In the genomic region with DNA sequence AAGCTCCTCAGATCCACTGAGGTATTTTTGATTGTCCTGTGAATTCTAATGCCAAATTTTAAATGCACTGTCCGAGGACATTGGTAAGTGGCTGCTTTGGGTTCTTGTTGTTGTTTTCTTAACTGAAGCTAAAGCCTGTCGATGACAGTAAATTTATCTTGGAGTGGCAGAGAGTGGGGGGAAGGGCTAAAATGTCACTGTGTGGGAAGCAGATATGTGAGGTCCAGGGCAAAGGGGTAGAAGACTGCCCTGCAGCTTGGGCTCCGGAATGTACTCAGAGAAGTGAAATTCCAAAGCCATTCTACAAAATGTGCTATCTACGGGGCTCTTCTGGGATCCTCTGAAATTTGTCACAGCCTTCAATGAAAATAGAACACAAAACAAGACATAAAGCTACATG, we compare ENCODE assay signal across 22 mouse cellular contexts.
DNase-seq lines count a peak whose midpoint lies in the region; ATAC-seq lines count a peak whose summit lies in the region.
"Had no signal": no experiment of that assay in that cellular context is flagged by ENCODE, and none has a peak within 500 bp of the region (broad histone marks: within the 10 kb centered on the region; RNA-seq: fewer than 3 reads in every experiment).

No protein-coding gene starts in this region.

- H3K9me3 ChIP-seq in heart, embryonic 11.5 days (replicated peaks; ENCODE audit: control insufficient read depth, low read length): no peaks in the 10 kb centered on the region
- H3K9me3 ChIP-seq in intestine, embryonic 16.5 days (ENCODE audit: control insufficient read depth, low read length): no peaks in the 10 kb centered on the region
- no peaks in the 10 kb centered on the region for H3K9me3 ChIP-seq in liver, embryonic 16.5 days (replicated peaks; ENCODE audit: control insufficient read depth, low read length)
- no peaks in the 10 kb centered on the region for H3K9me3 ChIP-seq in forebrain, embryonic 10.5 days
- H3K9me3 ChIP-seq: embryonic facial prominence, embryonic 13.5 days; forebrain, embryonic 12.5 days; hindbrain, embryonic 13.5 days; limb, embryonic 12.5 days; midbrain, embryonic 12.5 days had no signal

- DNase-seq in heart, postnatal 4 days: no peak
- DNase-seq in c-Kit-positive CD71-positive TER-119-negative erythroid progenitor cells, embryonic 14.5 days (ENCODE audit: low read depth): peak; percentile 75
- no peak for DNase-seq in frontal cortex, postnatal 25 days (ENCODE audit: low spot score in 2 of 2)
- no peak for DNase-seq in ovary, postnatal 14 days (ENCODE audit: low spot score)
- DNase-seq in forebrain, embryonic 10.5 days (ENCODE audit: extremely low spot score, low spot score): no peak
- DNase-seq: adrenal gland, postnatal 36 days; cerebellum, adult 9-10 months; heart, adult 2 months; heart, postnatal 14 days; lung, embryonic 14.5 days; lung, postnatal 4 days; thymus, adult 18-20 months had no signal

- peak; percentile 86 for ATAC-seq in heart, embryonic 11.5 days (replicated peaks; ENCODE audit: insufficient number of reproducible peaks, low FRiP score, low TSS enrichment)
- peak; percentile 62 for ATAC-seq in intestine, embryonic 16.5 days
- peak; percentile 98 for ATAC-seq in liver, embryonic 16.5 days (ENCODE audit: low read depth)
- ATAC-seq: inflammation-experienced regulatory T-cells, adult 6 months had no signal

- no peak overlapping the region for H3K4me3 ChIP-seq in heart, embryonic 11.5 days (ENCODE audit: low read depth, low read length)
- no peak overlapping the region for H3K4me3 ChIP-seq in intestine, embryonic 16.5 days (ENCODE audit: low read length)
- H3K4me3 ChIP-seq in liver, embryonic 16.5 days (ENCODE audit: low read depth, low read length): peak overlapping the region; percentile 25
- no peak overlapping the region for H3K4me3 ChIP-seq in forebrain, embryonic 10.5 days
- H3K4me3 ChIP-seq: embryonic facial prominence, embryonic 13.5 days; forebrain, embryonic 12.5 days; heart, adult 2 months; hindbrain, embryonic 13.5 days; limb, embryonic 12.5 days; midbrain, embryonic 12.5 days had no signal

- H3K4me1 ChIP-seq in heart, embryonic 11.5 days (ENCODE audit: control insufficient read depth, insufficient read depth, low read length): peaks cover 7% of the 10 kb centered on the region; the same call in 1 of the 2 replicates
- 0 out of 2 replicates have a peak, but pooled peaks cover 2% of the 10 kb centered on the region for H3K4me1 ChIP-seq in intestine, embryonic 16.5 days (ENCODE audit: control insufficient read depth, insufficient read depth, low read length)
- peaks cover 28% of the 10 kb centered on the region for H3K4me1 ChIP-seq in liver, embryonic 16.5 days (ENCODE audit: control insufficient read depth, low read depth, low read length)
- H3K4me1 ChIP-seq in forebrain, embryonic 10.5 days: peaks cover 16% of the 10 kb centered on the region

- no peak overlapping the region for H3K9ac ChIP-seq in heart, embryonic 11.5 days (ENCODE audit: low read depth, low read length)
- H3K9ac ChIP-seq in intestine, embryonic 16.5 days (ENCODE audit: low read depth, low read length): no peak overlapping the region
- peak overlapping the region; percentile 57 for H3K9ac ChIP-seq in liver, embryonic 16.5 days (ENCODE audit: low read depth, low read length)
- H3K9ac ChIP-seq: embryonic facial prominence, embryonic 13.5 days; forebrain, embryonic 12.5 days; hindbrain, embryonic 13.5 days; limb, embryonic 12.5 days; lung, embryonic 14.5 days; midbrain, embryonic 12.5 days had no signal

- no peak overlapping the region for H3K27ac ChIP-seq in heart, embryonic 11.5 days (ENCODE audit: low read depth, low read length)
- H3K27ac ChIP-seq in intestine, embryonic 16.5 days (ENCODE audit: low read length): no peak overlapping the region
- H3K27ac ChIP-seq in liver, embryonic 16.5 days (ENCODE audit: low read length): peak overlapping the region; percentile 90
- no peak overlapping the region for H3K27ac ChIP-seq in forebrain, embryonic 10.5 days
- H3K27ac ChIP-seq: embryonic facial prominence, embryonic 13.5 days; forebrain, embryonic 12.5 days; heart, adult 2 months; hindbrain, embryonic 13.5 days; limb, embryonic 12.5 days; midbrain, embryonic 12.5 days had no signal

- WGBS in heart, embryonic 11.5 days (ENCODE audit: insufficient replicate concordance): 21% methylated on average over 4 of the region's 4 CpGs
- 81% methylated on average over 4 of the region's 4 CpGs for WGBS in intestine, embryonic 16.5 days
- WGBS in liver, embryonic 16.5 days (ENCODE audit: insufficient replicate concordance): 22% methylated on average over 4 of the region's 4 CpGs
- 85% methylated on average over 4 of the region's 4 CpGs for WGBS in forebrain, embryonic 10.5 days

- no peaks in the 10 kb centered on the region for H3K27me3 ChIP-seq in heart, embryonic 11.5 days (ENCODE audit: control insufficient read depth, insufficient read depth, low read length)
- H3K27me3 ChIP-seq in intestine, embryonic 16.5 days (replicated peaks; ENCODE audit: control insufficient read depth, insufficient read depth, low read length): no peaks in the 10 kb centered on the region
- H3K27me3 ChIP-seq in liver, embryonic 16.5 days (ENCODE audit: control insufficient read depth, insufficient read depth, low read depth, low read length): no peaks in the 10 kb centered on the region
- peaks cover 7% of the 10 kb centered on the region for H3K27me3 ChIP-seq in forebrain, embryonic 10.5 days (ENCODE audit: poor library complexity, severe bottlenecking)
- H3K27me3 ChIP-seq: embryonic facial prominence, embryonic 13.5 days; forebrain, embryonic 12.5 days; hindbrain, embryonic 13.5 days; limb, embryonic 12.5 days had no signal

- no peak overlapping the region for H3K4me2 ChIP-seq in heart, embryonic 11.5 days
- H3K4me2 ChIP-seq in intestine, embryonic 16.5 days (ENCODE audit: low read depth, low read length): no peak overlapping the region
- H3K4me2 ChIP-seq in liver, embryonic 16.5 days (ENCODE audit: low read depth, low read length): peak overlapping the region; percentile 61
- H3K4me2 ChIP-seq: embryonic facial prominence, embryonic 13.5 days; forebrain, embryonic 12.5 days; hindbrain, embryonic 13.5 days; limb, embryonic 12.5 days; lung, embryonic 14.5 days; midbrain, embryonic 12.5 days had no signal

- no peaks in the 10 kb centered on the region for H3K36me3 ChIP-seq in heart, embryonic 11.5 days (ENCODE audit: control insufficient read depth, insufficient read depth, low read length)
- H3K36me3 ChIP-seq in intestine, embryonic 16.5 days (ENCODE audit: control insufficient read depth, insufficient read depth, low read length): no peaks in the 10 kb centered on the region
- H3K36me3 ChIP-seq in liver, embryonic 16.5 days (ENCODE audit: control insufficient read depth, insufficient read depth): no peaks in the 10 kb centered on the region
- H3K36me3 ChIP-seq in forebrain, embryonic 10.5 days (replicated peaks): no peaks in the 10 kb centered on the region
- H3K36me3 ChIP-seq: embryonic facial prominence, embryonic 13.5 days; forebrain, embryonic 12.5 days; G1E; hindbrain, embryonic 13.5 days; limb, embryonic 12.5 days; midbrain, embryonic 12.5 days had no signal
